Mouse (Mus musculus) adrenal gland, postnatal 0 days (tissue): ENCODE results near the gene Tnip1. TPM values are rescaled to one million over a fixed set of nuclear protein-coding genes. Genes with fewer than 3 reads are reported as not detected.

ENCODE experiments used
- polyA plus RNA-seq: library from polyadenylated mRNA; unstranded; fragments of >200 nt; fragmentation: Nextera tagmentation; extraction: Ambion mirVana; gene quantifications from 2 replicates; pipeline ENCODE4 v1.2.1, GENCODE M21; 2015

Gene Tnip1
- 21.4 and 41.3 TPM in 2 replicates for polyA plus RNA-seq

DNA sequence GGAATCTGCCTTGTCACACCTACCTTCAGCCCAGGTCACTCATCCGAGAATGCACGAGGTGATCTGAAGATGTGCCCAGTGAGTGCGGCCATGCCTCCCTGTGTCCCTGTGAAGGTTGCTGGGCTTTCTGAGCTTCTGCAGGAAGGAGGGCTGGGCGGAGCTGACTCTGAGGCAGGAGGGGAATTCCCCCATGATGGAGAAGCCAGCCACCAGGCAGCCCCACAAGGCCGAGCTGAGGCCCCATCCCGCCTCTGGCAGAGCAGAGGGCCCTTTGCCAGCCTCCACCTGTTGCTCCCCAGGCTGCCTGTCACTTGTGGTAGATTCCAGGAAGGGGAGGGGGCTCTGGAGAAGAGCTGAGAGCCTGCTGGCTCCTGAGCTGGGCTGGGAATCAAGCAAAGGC is at the start of gene Tnip1:
TSS of gene Tnip1 (minus strand) at position 108 of the 400 bp plus-strand sequence.

DNA sequence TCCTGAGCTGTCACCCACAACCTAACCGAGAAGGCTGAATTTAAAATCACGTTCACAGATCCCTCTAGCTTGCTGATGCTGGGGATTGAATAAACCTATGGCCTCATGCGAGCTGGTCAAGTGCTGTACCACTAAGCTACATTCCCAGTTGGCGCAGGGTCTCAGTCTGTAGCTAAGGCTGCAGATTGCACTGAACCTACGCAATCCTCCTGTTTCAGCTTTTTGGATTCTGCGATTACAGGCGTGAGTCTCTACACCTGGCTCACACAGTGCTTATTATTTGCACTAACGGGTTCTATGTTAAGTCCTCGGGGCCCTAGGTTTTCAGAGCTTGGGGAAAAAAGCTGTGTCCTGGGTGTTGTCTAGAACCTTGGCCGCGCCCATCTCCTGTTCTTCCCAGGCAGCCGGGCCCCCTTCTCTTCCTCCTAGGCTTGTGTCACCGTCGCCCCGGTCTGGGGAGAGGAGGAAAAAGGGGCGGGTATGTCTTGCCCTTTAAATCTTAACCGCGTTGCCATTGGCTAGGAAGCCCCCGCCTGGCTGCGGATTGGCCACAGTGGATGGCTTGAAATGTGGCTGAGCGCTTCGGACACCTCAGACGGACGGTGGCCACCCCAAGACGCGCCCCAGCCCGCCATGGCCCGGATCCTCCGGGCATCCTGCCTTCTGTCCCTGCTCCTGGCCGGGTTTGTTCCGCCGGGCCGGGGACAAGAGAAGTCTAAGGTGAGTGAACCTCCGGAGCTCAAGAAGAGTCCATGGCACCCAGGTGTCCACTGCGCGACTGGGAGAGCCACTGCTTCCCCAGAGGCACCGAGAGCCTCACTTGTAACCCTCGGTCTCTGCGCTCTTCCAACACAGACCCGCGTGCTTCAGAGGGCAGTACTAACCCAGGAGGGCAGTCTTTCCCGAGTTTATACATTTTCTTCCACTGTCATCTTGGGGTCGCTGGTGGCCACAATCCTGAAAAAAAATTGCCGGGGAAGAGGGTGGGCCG is 60.1 kb downstream of the Tnip1 start, which contains the start of gene Gpx3:
TSS of gene Gpx3 (plus strand) at position 121 of the 991 bp plus-strand sequence.

GRCm38 (mm10) chr11:54866119-54867048 is 96.3 kb downstream of the Tnip1 start, which contains the start of gene Hint1:
Hint1 (plus strand) TSS chr11:54866383.

Other genes with a start within 250 kb of the Tnip1 start
- gene Cdc42se2, start 175.2 kb downstream of the Tnip1 start, polyA plus RNA-seq, result 39.3 and 42.7 TPM in 2 replicates
- 3.1 and 4.4 TPM in 2 replicates for gene Lyrm7, start 102.0 kb downstream of the Tnip1 start, polyA plus RNA-seq
- 952 and 1,287 TPM in 2 replicates for gene Hint1, start 96.5 kb downstream of the Tnip1 start, polyA plus RNA-seq
- 183 and 329 TPM in 2 replicates for gene Gpx3, start 60.5 kb downstream of the Tnip1 start, polyA plus RNA-seq
- 96.3 and 99.1 TPM in 2 replicates for gene Anxa6, start 70.5 kb upstream of the Tnip1 start, polyA plus RNA-seq
- gene Ccdc69, start 115.2 kb upstream of the Tnip1 start, polyA plus RNA-seq, result 2.9 and 4.7 TPM in 2 replicates
- 81.5 and 184 TPM in 2 replicates for gene Gm2a, start 135.2 kb upstream of the Tnip1 start, polyA plus RNA-seq
- not detected in 2 replicates for gene Slc36a3, start 188.8 kb upstream of the Tnip1 start, polyA plus RNA-seq
- 0.80 and 1.4 TPM in 2 replicates for gene Slc36a2, start 222.2 kb upstream of the Tnip1 start, polyA plus RNA-seq
- 2.5 and 3.1 TPM in 2 replicates for gene Slc36a1, start 241.4 kb upstream of the Tnip1 start, polyA plus RNA-seq